Mouse (Mus musculus): ENCODE results near the gene Exosc7. TPM values are rescaled to one million over a fixed set of nuclear protein-coding genes. Genes with fewer than 3 reads are reported as not detected.

Exosc7 gene
- polyA plus RNA-seq, 1 experiment from 2014 or later: 100.0 TPM

DNA sequence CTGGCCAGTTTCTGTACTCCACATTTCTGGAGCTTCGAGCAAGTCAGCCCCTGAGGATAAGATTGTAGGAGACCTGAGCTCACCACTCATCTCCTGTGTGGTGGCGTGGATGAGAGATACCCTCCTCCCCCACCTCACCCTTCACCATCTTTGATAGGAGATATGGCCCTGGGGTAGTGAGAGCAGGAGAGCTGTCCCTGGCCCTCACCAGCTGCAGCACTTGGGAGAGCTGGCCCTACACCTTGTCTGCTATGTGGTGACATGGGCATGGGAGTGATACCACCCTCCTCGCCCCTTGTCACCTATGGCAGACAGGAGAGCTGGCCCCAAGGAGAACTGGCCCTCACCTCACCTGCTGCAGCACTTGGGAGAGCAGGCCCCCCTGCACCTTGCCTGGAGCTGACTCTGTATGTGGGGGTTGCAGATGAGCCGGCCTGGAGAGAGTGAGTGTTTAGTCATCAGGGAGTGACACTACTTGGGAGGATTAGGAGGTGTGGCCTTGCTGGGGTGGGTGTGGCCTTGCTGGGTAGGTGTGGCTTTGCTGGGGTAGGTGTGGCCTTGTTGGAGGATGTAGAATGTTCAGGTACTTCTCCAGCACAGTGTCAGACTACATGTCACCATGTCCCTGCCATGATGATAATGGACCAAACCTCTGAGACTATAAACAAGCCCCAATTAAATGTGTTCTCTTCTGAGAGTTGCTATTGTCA lies 50.1 kb downstream of the Exosc7 start:
- no peaks in the 10 kb centered on the region for H3K4me1 ChIP-seq (ENCODE audit: control insufficient read depth, insufficient read depth, low read length)
- no peaks in the 10 kb centered on the region for H3K9me3 ChIP-seq (replicated peaks; ENCODE audit: control insufficient read depth, low read length)
- no peak overlapping the region for H3K4me2 ChIP-seq
- H3K36me3 ChIP-seq (ENCODE audit: control insufficient read depth, insufficient read depth, low read length): no peaks in the 10 kb centered on the region
- H3K4me3 ChIP-seq (ENCODE audit: low read depth, low read length): no peak overlapping the region
- ATAC-seq (replicated peaks; ENCODE audit: insufficient number of reproducible peaks, low FRiP score, low TSS enrichment): no peak
- H3K27me3 ChIP-seq (ENCODE audit: control insufficient read depth, insufficient read depth, low read length): no peaks in the 10 kb centered on the region
- WGBS (ENCODE audit: insufficient replicate concordance): 67% methylated on average over 4 of the region's 4 CpGs
- H3K27ac ChIP-seq (ENCODE audit: low read depth, low read length): no peak overlapping the region
- no peak overlapping the region for H3K9ac ChIP-seq (ENCODE audit: low read depth, low read length)

- H3K27me3 ChIP-seq (ENCODE audit: control insufficient read depth, insufficient read depth, low read length): no peaks in the 10 kb centered on the region
- no peak for ATAC-seq (replicated peaks; ENCODE audit: insufficient number of reproducible peaks, low FRiP score, low TSS enrichment)
- no peak overlapping the region for H3K9ac ChIP-seq (ENCODE audit: low read depth, low read length)
- no peak overlapping the region for H3K4me2 ChIP-seq
- no peak overlapping the region for H3K27ac ChIP-seq (ENCODE audit: low read depth, low read length)
- H3K36me3 ChIP-seq (ENCODE audit: control insufficient read depth, insufficient read depth, low read length): no peaks in the 10 kb centered on the region
- no peak overlapping the region for H3K4me3 ChIP-seq (ENCODE audit: low read depth, low read length)
- no peaks in the 10 kb centered on the region for H3K4me1 ChIP-seq (ENCODE audit: control insufficient read depth, insufficient read depth, low read length)
- WGBS (ENCODE audit: insufficient replicate concordance): 89% methylated on average over 3 of the region's 3 CpGs
- H3K9me3 ChIP-seq (replicated peaks; ENCODE audit: control insufficient read depth, low read length): no peaks in the 10 kb centered on the region
Observed at GRCm38 (mm10) chr9:123165781-123166443, 52.9 kb downstream of the Exosc7 start.

DNA sequence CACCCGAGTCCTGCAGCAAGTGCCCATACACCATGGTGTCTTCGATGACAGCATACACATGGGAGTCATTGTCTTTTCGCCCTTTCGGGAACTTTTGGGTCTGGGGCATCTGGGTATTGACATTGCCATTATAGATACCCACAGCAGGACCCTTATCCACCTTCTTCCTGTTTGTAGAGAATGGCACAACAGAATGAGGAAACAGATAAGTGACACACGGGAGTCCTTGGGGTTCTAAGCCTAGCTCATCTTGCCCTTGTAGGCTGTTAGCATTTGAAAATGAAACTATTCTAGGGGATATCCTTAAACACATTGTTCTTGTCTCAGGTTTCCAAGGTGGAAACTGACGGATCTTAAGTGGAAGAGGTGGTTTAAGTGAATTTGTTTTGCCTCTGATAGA lies 60.7 kb downstream of the Exosc7 start:
- no peak for ATAC-seq (replicated peaks; ENCODE audit: insufficient number of reproducible peaks, low FRiP score, low TSS enrichment)
- Histone ChIP-seq H3K27ac (ENCODE audit: low read depth, low read length) (no peak overlapping the region), H3K9me3 (replicated peaks; ENCODE audit: control insufficient read depth, low read length) (no peaks in the 10 kb centered on the region), H3K9ac (ENCODE audit: low read depth, low read length) (no peak overlapping the region), H3K4me2 (no peak overlapping the region), H3K4me1 (ENCODE audit: control insufficient read depth, insufficient read depth, low read length) (no peaks in the 10 kb centered on the region), H3K36me3 (ENCODE audit: control insufficient read depth, insufficient read depth, low read length) (no peaks in the 10 kb centered on the region), H3K4me3 (ENCODE audit: low read depth, low read length) (no peak overlapping the region), H3K27me3 (ENCODE audit: control insufficient read depth, insufficient read depth, low read length) (no peaks in the 10 kb centered on the region)
- WGBS (ENCODE audit: insufficient replicate concordance): 78% methylated on average over 6 of the region's 6 CpGs

DNA sequence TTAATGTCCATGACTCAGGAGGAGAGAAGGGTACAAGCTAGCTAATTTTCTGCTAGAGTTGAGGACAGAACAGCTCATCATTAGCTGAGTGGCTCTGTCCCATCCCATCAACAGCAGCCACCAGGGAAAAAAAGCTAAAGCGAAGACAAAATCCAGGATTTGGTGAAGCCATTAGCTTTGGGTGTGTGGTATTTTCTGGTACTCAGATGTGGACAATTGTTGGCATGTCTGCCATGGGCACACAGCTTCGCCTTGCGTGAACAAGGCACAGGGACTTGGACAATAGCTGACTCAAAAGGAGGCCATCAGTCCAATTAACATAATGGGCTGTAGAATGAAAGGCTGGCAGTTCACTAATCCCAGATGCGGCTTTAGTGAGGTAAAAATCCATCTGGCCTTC lies 61.3 kb downstream of the Exosc7 start:
- WGBS (ENCODE audit: insufficient replicate concordance): 87% methylated on average over 4 of the region's 4 CpGs
- Histone ChIP-seq H3K27me3 (ENCODE audit: control insufficient read depth, insufficient read depth, low read length) (no peaks in the 10 kb centered on the region), H3K9ac (ENCODE audit: low read depth, low read length) (no peak overlapping the region), H3K36me3 (ENCODE audit: control insufficient read depth, insufficient read depth, low read length) (no peaks in the 10 kb centered on the region), H3K4me3 (ENCODE audit: low read depth, low read length) (no peak overlapping the region), H3K4me1 (ENCODE audit: control insufficient read depth, insufficient read depth, low read length) (no peaks in the 10 kb centered on the region), H3K27ac (ENCODE audit: low read depth, low read length) (no peak overlapping the region), H3K9me3 (replicated peaks; ENCODE audit: control insufficient read depth, low read length) (no peaks in the 10 kb centered on the region), H3K4me2 (no peak overlapping the region)
- no peak for ATAC-seq (replicated peaks; ENCODE audit: insufficient number of reproducible peaks, low FRiP score, low TSS enrichment)

DNA sequence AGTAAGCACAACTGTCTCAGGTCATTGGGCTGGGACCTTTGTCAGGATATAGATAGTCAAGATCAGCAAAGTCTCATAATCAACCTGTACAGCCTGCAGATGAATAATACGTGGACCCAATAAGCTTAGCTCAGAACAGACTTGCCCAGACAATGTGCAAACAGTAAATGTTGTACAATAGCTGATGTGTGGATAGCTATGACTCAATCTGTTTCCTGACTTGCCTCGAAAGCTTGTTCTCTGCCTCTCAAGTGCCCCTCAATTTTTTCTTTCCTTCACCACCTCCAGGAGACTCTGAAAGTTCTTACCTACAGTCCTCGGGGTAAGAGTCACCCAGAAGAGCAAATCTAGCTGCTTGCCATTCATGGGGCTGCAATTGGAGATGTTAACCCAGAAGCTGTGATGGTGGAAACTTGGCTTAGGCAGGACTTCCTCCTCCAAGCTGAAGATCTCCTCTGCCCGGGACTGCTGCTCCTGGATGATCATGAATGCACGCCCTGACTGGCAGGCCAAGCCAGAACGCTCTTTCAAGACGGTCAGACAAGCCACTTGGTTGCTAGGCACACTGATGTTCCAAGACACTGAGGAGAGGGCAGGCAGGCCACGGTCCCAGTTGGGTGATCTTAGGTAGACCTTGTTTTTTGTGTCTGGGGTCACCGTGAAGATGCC lies 64.5 kb downstream of the Exosc7 start:
- no peak for ATAC-seq (replicated peaks; ENCODE audit: insufficient number of reproducible peaks, low FRiP score, low TSS enrichment)
- H3K4me1 ChIP-seq (ENCODE audit: control insufficient read depth, insufficient read depth, low read length): no peaks in the 10 kb centered on the region
- no peaks in the 10 kb centered on the region for H3K27me3 ChIP-seq (ENCODE audit: control insufficient read depth, insufficient read depth, low read length)
- no peak overlapping the region for H3K4me3 ChIP-seq (ENCODE audit: low read depth, low read length)
- H3K27ac ChIP-seq (ENCODE audit: low read depth, low read length): no peak overlapping the region
- 78% methylated on average over 9 of the region's 9 CpGs for WGBS (ENCODE audit: insufficient replicate concordance)
- no peaks in the 10 kb centered on the region for H3K9me3 ChIP-seq (replicated peaks; ENCODE audit: control insufficient read depth, low read length)
- no peaks in the 10 kb centered on the region for H3K36me3 ChIP-seq (ENCODE audit: control insufficient read depth, insufficient read depth, low read length)
- no peak overlapping the region for H3K4me2 ChIP-seq
- H3K9ac ChIP-seq (ENCODE audit: low read depth, low read length): no peak overlapping the region

- H3K4me3 ChIP-seq (ENCODE audit: low read depth, low read length): no peak overlapping the region
- no peak for ATAC-seq (replicated peaks; ENCODE audit: insufficient number of reproducible peaks, low FRiP score, low TSS enrichment)
- no peaks in the 10 kb centered on the region for H3K4me1 ChIP-seq (ENCODE audit: control insufficient read depth, insufficient read depth, low read length)
- H3K9me3 ChIP-seq (replicated peaks; ENCODE audit: control insufficient read depth, low read length): no peaks in the 10 kb centered on the region
- H3K27ac ChIP-seq (ENCODE audit: low read depth, low read length): no peak overlapping the region
- H3K4me2 ChIP-seq: no peak overlapping the region
- no peak overlapping the region for H3K9ac ChIP-seq (ENCODE audit: low read depth, low read length)
- H3K27me3 ChIP-seq (ENCODE audit: control insufficient read depth, insufficient read depth, low read length): no peaks in the 10 kb centered on the region
- 92% methylated on average over 6 of the region's 6 CpGs for WGBS (ENCODE audit: insufficient replicate concordance)
- no peaks in the 10 kb centered on the region for H3K36me3 ChIP-seq (ENCODE audit: control insufficient read depth, insufficient read depth, low read length)
Observed at GRCm38 (mm10) chr9:123180003-123180402, 67.0 kb downstream of the Exosc7 start.

DNA sequence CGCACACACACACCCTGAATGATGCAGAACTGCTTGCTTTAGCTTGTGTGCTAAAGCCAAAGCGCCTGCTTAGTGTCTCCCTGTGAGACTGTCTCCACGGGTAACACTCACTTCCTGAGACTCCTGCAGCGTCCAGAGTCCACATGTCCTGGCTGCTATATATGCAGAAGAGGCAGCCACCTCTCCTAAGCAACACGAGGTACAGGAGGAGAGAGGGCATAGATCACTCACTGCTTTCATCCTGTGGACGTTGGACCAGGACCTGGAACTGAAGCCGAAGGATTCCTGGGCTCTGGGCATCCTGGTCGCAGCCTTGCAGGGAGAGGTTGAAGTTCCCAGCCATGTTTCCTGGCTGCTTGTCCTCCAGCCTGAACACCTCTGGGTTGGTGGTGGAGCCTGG lies 70.2 kb downstream of the Exosc7 start:
- H3K9ac ChIP-seq (ENCODE audit: low read depth, low read length): no peak overlapping the region
- H3K27me3 ChIP-seq (ENCODE audit: control insufficient read depth, insufficient read depth, low read length): no peaks in the 10 kb centered on the region
- H3K4me3 ChIP-seq (ENCODE audit: low read depth, low read length): no peak overlapping the region
- no peak overlapping the region for H3K4me2 ChIP-seq
- H3K36me3 ChIP-seq (ENCODE audit: control insufficient read depth, insufficient read depth, low read length): no peaks in the 10 kb centered on the region
- no peak overlapping the region for H3K27ac ChIP-seq (ENCODE audit: low read depth, low read length)
- WGBS (ENCODE audit: insufficient replicate concordance): 68% methylated on average over 8 of the region's 8 CpGs
- no peaks in the 10 kb centered on the region for H3K4me1 ChIP-seq (ENCODE audit: control insufficient read depth, insufficient read depth, low read length)
- no peaks in the 10 kb centered on the region for H3K9me3 ChIP-seq (replicated peaks; ENCODE audit: control insufficient read depth, low read length)
- no peak for ATAC-seq (replicated peaks; ENCODE audit: insufficient number of reproducible peaks, low FRiP score, low TSS enrichment)

GRCm38 (mm10) chr9:123185546-123185945 lies 72.5 kb downstream of the Exosc7 start:
- Histone ChIP-seq H3K9ac (ENCODE audit: low read depth, low read length) (no peak overlapping the region), H3K27ac (ENCODE audit: low read depth, low read length) (no peak overlapping the region), H3K4me2 (no peak overlapping the region), H3K36me3 (ENCODE audit: control insufficient read depth, insufficient read depth, low read length) (no peaks in the 10 kb centered on the region), H3K27me3 (ENCODE audit: control insufficient read depth, insufficient read depth, low read length) (no peaks in the 10 kb centered on the region), H3K4me3 (ENCODE audit: low read depth, low read length) (no peak overlapping the region), H3K4me1 (ENCODE audit: control insufficient read depth, insufficient read depth, low read length) (no peaks in the 10 kb centered on the region), H3K9me3 (replicated peaks; ENCODE audit: control insufficient read depth, low read length) (no peaks in the 10 kb centered on the region)
- WGBS (ENCODE audit: insufficient replicate concordance): 35% methylated on average over 2 of the region's 2 CpGs
- ATAC-seq (replicated peaks; ENCODE audit: insufficient number of reproducible peaks, low FRiP score, low TSS enrichment): no peak

All from heart, embryonic 11.5 days (tissue).